Mouse (Mus musculus): ENCODE results near the gene H2al3. TPM values are rescaled to one million over a fixed set of nuclear protein-coding genes. Genes with fewer than 3 reads are reported as not detected.

The H2al3 gene
- total and polyA plus RNA-seq, 3 experiments: not detected

- Histone ChIP-seq H3K79me2 (replicated peaks; ENCODE audit: control insufficient read depth, insufficient read depth, low read length) (no peaks in the 10 kb centered on the region), H3K9ac (ENCODE audit: low read depth, low read length) (no peak overlapping the region), H3K4me3 (no peak overlapping the region), H3K36me3 (ENCODE audit: control insufficient read depth, insufficient read depth, low read length) (no peaks in the 10 kb centered on the region), H3K27me3 (ENCODE audit: control insufficient read depth, insufficient read depth, low read length) (no peaks in the 10 kb centered on the region), H3K4me1 (ENCODE audit: control insufficient read depth, insufficient read depth, low read length) (no peaks in the 10 kb centered on the region), H3K27ac (no peak overlapping the region)
- no peak for DNase-seq
- WGBS: 92% methylated on average over 2 of the region's 2 CpGs
- TF ChIP-seq POLR2A (IDR thresholded peaks at IDR 0.05; ENCODE audit: insufficient read depth, low read depth, low read length): no peak
- no peak for TF ChIP-seq EP300 (IDR thresholded peaks at IDR 0.05; ENCODE audit: insufficient read depth, low read depth, low read length)
- no peak for TF ChIP-seq CTCF (IDR thresholded peaks at IDR 0.05)
- intact Hi-C loops (cut with DNase I): no loop called here
Observed at GRCm38 (mm10) chrX:9875519-9875918, 26.0 kb downstream of the H2al3 start.

GRCm38 (mm10) chrX:9885322-9885721 is 35.8 kb downstream of the H2al3 start, which contains the start of gene Sytl5:
TSS of gene Sytl5 (plus strand) at chrX:9885622.
- no peaks in the 10 kb centered on the region for H3K79me2 ChIP-seq (replicated peaks; ENCODE audit: control insufficient read depth, insufficient read depth, low read length)
- H3K4me1 ChIP-seq (ENCODE audit: control insufficient read depth, insufficient read depth, low read length): no peaks in the 10 kb centered on the region
- no peak within 1 kb of the TSS for H3K4me3 ChIP-seq
- no peak within 1 kb of the TSS for H3K27ac ChIP-seq
- no peak for TF ChIP-seq EP300 (IDR thresholded peaks at IDR 0.05; ENCODE audit: insufficient read depth, low read depth, low read length)
- no peak for TF ChIP-seq POLR2A (IDR thresholded peaks at IDR 0.05; ENCODE audit: insufficient read depth, low read depth, low read length)
- TF ChIP-seq CTCF (IDR thresholded peaks at IDR 0.05): no peak
- 56% methylated on average over 2 of the region's 2 CpGs for WGBS
- no peaks in the 10 kb centered on the region for H3K27me3 ChIP-seq (ENCODE audit: control insufficient read depth, insufficient read depth, low read length)
- no peaks in the 10 kb centered on the region for H3K36me3 ChIP-seq (ENCODE audit: control insufficient read depth, insufficient read depth, low read length)
- intact Hi-C loops (cut with DNase I): loop anchor here (10.0 kb wide), 1 partner anchor 61 kb away; no protein-coding TSS in a partner anchor
- no peak within 1 kb of the TSS for H3K9ac ChIP-seq (ENCODE audit: low read depth, low read length)
- DNase-seq: no peak

Other genes with a start within 250 kb of the H2al3 start
- 10 to 100 TPM; 53.0 to 54.5 TPM for gene Dynlt3, start 186.7 kb upstream of the H2al3 start, total RNA-seq (2021)
- 26.1 and 67.4 TPM in 2 replicates for gene Dynlt3, start 186.7 kb upstream of the H2al3 start, polyA plus RNA-seq (2012; rRNA removed)
- gene Hypm, start 2.8 kb upstream of the H2al3 start, total RNA-seq (2021): not detected
- not detected in 2 replicates for gene Hypm, start 2.8 kb upstream of the H2al3 start, polyA plus RNA-seq (2012; rRNA removed)
- under 1 TPM; 0.14 to 0.42 TPM for gene Sytl5, start 35.9 kb downstream of the H2al3 start, total RNA-seq (2021)
- 0.12 TPM in 1 of 2 replicates, not detected in the other for gene Sytl5, start 35.9 kb downstream of the H2al3 start, polyA plus RNA-seq (2012; rRNA removed)

All from heart, adult 2 months (tissue).